Mouse (Mus musculus) kidney, postnatal 10 days (tissue): ENCODE measurements around the gene Tuba8.
A peak's percentile ranks its signal among the peaks of the same experiment; 100 is the strongest.

Source experiments
- DNase-seq: peaks from one replicate; pipeline ENCODE4 v3.0.0; 2021; ENCODE audit warnings: mixed read lengths

The Tuba8 gene

DNA sequence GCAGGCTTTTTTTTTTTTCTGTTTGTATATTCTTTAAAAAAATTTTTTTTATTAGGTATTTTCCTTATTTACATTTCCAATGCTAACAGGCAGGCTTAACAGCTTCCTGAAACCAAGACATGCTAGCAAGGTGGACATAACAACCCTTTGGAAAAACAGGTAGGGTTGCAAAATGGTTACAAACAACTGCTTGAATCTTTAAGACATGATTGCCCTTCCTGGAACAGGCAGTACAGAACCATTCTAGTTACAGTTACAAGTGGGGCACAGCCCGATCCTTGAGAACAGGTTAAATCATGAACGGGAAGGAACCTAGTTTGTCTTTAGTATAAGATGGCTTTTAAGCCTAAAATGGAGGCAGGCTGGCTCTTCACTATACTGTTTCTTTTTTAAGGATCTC lies 25.9 kb downstream of the Tuba8 start:
- DNase-seq, result no peak

DNA sequence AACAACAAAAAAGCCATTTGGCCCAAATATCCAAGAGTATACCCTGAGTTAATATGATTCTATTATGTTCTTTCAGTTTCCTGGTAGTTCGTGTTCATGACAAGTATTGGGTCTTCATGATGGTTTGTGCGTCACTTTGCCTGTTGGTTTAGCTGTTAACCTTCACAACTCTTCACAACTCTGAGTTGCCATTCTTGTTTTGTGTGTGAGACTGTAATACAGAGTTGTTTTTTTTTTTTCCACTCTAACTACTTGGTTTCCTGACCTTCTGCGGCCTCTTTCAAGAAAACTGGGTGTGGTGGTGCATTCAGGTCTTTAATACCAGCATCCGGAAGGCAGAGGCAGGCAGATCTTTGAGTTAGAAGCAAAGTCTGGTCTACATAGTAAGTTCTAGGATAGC lies 27.7 kb downstream of the Tuba8 start:
- no peak for DNase-seq

DNA sequence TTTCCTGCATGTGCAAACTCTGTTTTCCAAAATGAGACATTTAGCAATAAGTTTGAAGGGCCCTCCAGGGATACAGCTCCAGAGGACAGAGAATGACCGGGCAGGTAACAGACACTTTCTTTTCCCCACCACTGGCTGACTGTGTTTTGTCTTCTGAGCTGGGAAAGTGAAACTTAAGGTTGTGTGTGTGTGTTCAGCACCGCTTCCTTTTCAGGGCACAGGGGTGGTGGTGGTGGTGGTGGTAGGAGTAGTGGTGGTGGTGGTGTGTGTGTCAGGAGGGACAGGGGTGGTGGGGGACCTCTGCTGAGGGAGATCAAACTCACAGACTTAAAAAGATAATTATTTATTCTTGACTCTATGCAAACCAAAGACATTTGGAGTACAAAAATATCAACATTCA lies 31.3 kb downstream of the Tuba8 start:
- DNase-seq, result no peak

DNA sequence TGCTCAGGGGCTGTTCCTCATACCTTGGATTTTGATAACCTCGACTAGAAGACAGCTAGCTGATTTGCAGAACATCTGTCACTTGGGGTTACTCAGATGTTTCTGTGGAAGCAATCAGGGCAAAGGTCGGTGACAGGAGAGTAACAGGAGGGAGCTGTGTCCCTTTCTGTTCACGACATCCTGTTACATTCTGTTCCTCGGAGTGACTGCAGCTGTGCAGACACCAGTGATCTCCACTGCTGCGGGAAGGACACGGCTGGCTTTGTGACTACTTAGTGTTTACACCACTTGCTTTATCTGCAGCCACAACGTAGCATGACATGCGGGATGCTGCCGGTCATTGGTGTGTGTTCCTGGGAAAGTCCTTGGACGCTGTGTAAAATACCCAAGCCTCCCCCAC lies 32.7 kb downstream of the Tuba8 start:
- no peak for DNase-seq

DNA sequence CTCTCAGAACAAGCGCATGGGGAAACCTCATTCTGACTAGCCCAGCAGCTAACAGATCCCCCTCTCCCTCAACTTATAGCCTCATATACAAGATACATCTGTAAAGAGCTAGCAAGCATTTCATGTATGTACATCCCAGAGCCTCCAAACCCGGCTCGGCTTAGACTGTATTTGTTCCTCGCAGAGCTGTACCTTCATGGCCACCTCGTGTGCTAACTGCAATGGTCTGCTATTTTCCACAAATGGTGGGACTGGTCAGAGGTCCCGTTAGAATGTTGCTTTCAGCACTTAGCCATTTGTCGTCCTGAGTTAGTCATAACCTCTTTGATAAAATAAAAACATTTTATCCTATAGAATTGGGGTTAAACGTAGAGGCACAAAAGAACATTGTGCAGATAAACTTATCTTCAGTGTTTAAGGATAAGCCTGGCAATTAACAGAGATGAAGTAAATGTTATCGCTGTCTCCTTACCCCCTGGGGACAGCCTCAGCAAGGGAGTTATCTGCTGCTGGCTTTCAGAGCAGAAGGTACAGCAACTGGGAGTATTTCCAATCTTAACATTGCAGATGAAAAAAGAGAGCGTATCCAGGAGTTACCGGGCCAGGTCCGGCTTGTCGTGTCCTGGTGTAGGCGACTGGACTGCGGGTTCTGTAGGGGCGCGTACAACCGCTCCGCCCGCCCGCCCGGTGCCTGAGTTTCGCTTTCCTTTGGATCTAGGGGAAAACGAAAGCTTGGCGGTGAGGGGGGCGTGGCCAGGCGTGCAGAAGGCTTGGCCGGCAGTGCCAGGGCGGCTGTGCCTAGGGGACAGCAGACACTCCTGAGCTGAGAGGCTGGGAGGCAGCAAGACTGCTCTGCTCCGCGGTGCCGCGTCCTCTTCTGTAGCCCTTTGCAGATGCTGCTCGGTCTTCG lies 34.9 kb downstream of the Tuba8 start, which contains the start of gene Usp18:
TSS of gene Usp18 (plus strand) at position 780 of the 910 bp plus-strand sequence.
- peak; percentile 95 for DNase-seq

DNA sequence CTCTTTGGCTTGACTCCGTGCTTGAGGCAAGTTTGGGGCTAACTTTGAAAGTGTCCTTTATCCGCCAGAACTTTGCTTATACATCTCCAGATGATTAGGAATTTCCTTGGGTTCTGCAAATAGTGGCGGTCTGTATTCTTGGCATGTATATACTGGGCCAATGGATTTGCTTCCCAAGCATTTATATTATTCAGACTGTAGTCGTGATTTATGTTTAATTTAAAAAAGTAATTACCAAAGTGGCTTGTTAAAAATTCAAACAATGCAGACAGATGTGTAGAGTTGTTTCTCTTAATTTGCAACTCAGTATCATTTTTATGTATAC lies 35.5 kb downstream of the Tuba8 start:
- no peak for DNase-seq

DNA sequence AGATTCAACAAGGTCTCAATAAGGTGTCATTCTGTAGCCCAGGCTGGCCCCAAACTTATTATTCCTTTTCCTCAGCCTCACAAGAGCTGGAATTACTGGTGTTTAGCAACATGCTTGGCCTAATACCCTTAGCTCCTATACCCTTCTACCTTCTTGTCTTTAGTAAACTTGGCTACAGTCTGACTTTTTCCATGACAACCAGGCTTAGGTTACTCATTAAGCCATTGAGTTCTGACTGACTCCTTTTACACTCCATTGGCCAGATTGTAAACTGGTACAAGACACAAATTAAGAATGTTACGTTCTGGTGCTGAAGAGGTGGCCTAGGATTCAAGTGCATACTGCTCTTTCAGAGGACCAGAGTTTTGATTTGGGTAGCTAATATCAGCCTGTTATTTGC lies 39.9 kb downstream of the Tuba8 start:
- no peak for DNase-seq

DNA sequence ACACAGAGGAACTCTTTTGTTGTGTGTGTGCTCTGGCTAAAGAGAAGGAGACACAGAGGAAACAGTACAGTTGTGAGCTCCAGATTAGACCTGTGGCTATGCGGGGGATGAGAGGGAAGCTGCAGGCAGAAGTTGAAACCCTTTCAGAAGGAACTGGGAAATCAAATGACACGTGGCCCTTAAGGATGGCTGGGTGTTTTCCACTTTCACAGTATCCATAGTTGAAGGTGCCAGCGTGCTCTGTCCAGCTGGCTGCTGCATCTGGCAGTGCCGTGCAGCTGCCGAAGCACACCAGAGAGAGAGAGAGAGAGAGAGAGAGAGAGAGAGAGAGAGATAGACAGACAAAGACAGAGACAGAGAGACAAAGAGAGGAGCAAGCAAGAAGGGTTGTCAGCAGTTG lies 40.8 kb downstream of the Tuba8 start:
- no peak for DNase-seq

DNA sequence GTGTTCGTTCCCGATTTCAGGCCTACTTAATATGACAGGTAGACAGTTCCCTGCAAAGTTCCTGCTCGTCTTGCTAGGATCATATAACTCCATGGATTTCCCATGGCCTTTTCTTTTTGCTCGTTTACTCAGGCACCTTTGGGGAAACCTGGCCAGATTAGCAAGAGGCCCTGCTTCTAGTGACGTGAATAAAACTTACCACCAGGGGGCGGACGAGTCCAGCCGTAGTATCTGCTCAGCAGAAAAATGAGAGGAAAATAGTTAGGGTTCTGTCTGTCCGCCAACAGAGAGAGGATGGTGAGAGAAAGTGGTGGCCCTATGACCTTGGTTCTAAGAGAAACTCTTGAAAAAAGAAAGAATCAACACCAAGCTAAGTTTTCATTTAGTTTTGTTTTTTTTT lies 50.1 kb downstream of the Tuba8 start:
- peak; percentile 84 for DNase-seq

DNA sequence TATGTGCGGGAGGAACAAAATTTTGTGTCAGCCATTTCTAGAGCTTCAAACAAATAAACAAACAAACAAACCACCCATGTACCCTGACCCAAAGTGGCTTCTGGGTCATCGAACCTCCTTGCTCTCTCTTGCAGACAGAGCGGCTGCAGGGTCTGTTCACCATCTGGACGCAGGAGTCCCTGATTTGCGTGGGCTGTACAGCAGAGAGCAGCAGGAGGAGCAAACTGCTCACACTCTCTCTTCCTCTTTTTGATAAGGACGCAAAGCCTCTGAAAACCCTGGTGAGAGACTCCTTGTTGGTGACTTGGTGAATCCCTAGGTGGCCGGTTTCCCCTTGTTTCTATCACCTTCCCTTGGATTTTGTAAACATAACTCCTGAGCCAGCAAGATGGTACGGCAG lies 50.7 kb downstream of the Tuba8 start:
- DNase-seq, result no peak

DNA sequence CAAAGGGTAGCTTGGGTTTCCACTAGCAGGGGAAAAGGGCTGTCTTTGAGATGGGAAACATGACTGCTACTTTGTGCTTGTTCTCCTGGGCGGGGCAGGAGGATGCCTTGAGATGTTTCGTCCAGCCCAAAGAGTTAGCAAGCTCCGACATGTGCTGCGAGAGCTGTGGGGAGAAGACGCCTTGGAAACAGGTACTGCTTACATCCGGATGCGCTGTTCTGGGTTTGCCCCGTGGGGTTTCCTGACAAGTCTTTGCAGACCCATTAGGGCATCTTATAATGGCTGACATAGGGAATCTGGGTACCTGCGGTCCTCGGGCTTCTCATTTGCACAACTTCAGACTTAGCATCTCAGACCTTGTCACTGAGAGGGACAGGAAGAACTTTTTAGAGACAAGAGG lies 51.5 kb downstream of the Tuba8 start:
- no peak for DNase-seq

DNA sequence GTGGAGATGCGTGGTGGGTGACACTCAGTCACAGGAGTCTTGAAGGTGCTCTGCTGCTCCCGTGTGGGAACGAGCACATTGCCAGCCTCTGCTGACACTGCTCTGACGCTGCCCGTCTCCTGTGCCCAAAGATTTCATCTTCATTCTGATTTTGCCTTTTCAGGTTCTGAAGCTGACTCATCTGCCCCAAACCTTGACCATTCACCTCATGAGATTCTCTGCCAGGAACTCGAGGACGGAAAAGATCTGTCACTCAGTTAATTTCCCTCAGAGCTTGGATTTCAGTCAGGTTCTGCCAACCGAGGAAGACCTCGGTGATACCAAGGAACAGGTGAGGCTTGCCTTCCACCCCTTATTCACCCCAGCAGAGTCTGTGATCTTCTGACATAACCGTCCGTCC lies 52.0 kb downstream of the Tuba8 start:
- no peak for DNase-seq

DNA sequence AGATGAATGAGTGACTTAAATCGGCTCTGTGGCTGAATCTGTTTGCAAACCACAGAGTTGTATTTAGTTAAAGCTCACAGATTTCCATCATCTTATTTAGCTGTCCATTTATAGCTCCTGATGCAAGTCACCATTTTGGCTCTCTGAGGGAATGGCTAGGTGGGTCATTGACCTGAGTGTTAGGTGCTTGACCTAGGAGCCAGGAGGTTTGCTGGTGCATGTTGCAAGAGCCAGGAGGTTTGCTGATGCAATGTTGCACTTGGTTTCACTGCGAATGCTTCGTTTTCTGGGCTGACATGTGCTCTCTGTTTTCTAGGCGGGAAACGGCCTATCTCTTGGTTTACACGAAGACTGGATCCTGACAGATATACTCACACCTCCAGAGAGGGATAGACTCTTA lies 59.7 kb downstream of the Tuba8 start:
- no peak for DNase-seq

DNA sequence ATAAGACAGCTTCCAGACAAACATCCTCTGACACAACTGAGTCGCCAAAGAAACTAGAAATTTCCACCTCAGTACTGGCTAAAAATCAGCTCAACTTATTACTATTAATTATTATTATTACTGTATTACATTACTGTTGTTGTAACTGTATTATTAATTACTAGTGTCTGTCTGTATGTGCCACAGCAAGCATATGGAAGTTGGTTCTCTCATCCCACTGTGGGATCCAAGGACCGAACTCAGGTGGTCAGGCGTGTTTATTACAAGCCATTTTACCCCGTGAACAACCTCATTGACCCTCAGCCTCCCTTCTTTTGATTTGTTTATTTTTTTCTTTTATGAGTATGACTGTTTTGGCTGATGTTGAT lies 61.2 kb downstream of the Tuba8 start:
- DNase-seq, result no peak

DNA sequence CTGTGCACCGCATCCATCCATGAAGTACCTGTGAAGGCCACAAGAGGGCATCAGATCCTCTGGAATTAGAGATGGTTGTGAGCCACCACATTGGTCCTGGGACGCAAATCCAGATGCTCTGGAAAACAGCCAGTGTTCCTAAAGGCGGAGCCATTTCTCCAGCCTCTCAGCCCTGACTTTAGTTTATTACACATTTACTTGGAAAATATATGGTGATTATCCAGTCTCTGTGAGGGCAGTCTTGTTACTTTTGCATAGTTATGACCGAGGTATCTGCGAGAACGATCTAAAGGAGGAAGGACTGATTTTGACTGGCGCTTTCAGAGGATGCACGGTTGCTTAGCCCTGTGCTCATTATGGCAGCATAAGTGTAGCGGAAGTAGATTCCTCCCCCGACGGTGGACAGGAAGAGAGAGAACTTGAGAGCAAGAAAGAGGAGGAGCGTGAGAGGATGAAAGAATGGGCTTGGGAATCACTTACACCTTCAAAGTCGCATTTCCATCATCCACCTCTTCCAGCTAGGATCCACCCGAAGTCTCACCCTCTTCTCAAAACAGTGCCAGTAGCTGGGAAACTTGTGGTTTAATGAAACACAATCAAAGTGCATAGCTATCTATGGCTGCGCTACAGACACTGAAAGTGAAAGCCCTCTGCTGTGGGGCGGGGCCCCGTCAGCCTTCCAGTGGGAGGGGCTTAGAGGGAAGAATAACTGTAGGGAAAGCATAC lies 61.7 kb downstream of the Tuba8 start:
- DNase-seq, result peak; percentile 91

DNA sequence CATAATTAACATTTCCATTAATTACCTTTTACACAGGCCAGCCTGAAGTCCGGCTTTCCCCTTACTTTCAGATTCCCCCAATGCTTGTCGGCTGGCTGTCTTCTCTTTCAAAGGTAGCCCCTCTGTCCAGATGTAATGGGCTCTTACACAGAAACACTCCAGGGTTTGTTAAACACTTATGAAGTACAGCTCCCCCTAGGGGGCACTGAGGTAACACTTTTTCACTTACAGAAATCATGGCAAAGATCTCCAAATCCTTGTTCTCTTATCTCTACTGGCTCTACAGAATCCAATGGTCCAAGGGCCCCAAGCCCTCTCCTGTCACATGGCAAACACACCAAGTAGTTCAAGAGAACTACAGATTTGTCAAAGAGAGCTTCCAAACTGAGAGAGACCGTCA lies 63.9 kb downstream of the Tuba8 start:
- DNase-seq, result peak; percentile 55
